Comparison of ENCODE assay signal across 14 mouse cellular contexts in genomic region chr7:92720156-92720905, GRCm38 (mm10).
"Had no signal": no experiment of that assay in that cellular context is flagged by ENCODE, and none has a peak within 500 bp of the region (broad histone marks: within the 10 kb centered on the region; RNA-seq: fewer than 3 reads in every experiment).

No protein-coding gene starts in this region.

- H3K27ac ChIP-seq: hindbrain, postnatal 0 days; left cerebral cortex, adult 2 months; limb, embryonic 10.5 days; liver, embryonic 15.5 days; midbrain, embryonic 13.5 days; neural tube, embryonic 15.5 days had no signal

- ATAC-seq: hindbrain, postnatal 0 days; midbrain, embryonic 13.5 days had no signal

- H3K4me3 ChIP-seq: left cerebral cortex, adult 2 months; limb, embryonic 10.5 days; liver, embryonic 15.5 days; megakaryocyte, embryonic 14.5 days; midbrain, embryonic 13.5 days; myocyte; neural tube, embryonic 15.5 days had no signal

- DNase-seq: kidney, adult 8-10 months; kidney, postnatal 25 days; lung, embryonic 14.5 days; lung, postnatal 10 days; lung, postnatal 4 days had no signal

- H3K9me3 ChIP-seq: limb, embryonic 10.5 days; liver, embryonic 15.5 days; megakaryocyte, embryonic 14.5 days; midbrain, embryonic 13.5 days; neural tube, embryonic 15.5 days had no signal

- H3K4me1 ChIP-seq: limb, embryonic 10.5 days; liver, embryonic 15.5 days; neural tube, embryonic 15.5 days had no signal

- H3K4me2 ChIP-seq: liver, embryonic 11.5 days; liver, embryonic 15.5 days; lung, embryonic 14.5 days; midbrain, embryonic 13.5 days; neural tube, embryonic 15.5 days had no signal

- H3K27me3 ChIP-seq: liver, embryonic 15.5 days; midbrain, embryonic 13.5 days; neural tube, embryonic 15.5 days had no signal

- H3K36me3 ChIP-seq: limb, embryonic 10.5 days; liver, embryonic 15.5 days; midbrain, embryonic 13.5 days; neural tube, embryonic 15.5 days had no signal

- H3K9ac ChIP-seq: liver, embryonic 15.5 days; lung, embryonic 14.5 days; midbrain, embryonic 13.5 days; neural tube, embryonic 15.5 days had no signal
